ENCODE assay signal across 8 mouse cellular contexts in genomic region chr10:81605974-81606751, GRCm38 (mm10). TPM values are rescaled to one million over a fixed set of nuclear protein-coding genes. Genes with fewer than 3 reads are reported as not detected.
DNase-seq lines count a peak whose midpoint lies in the region; ATAC-seq lines count a peak whose summit lies in the region.

Gene BC025920 (plus strand): TSS chr10:81606270.

- WGBS in heart, embryonic 10.5 days: 1% methylated on average over 39 of the region's 39 CpGs
- under 1% methylated on average over 39 of the region's 39 CpGs for WGBS in kidney, embryonic 15.5 days

- H3K4me1 ChIP-seq in heart, embryonic 10.5 days: peaks cover 22% of the 10 kb centered on the region
- peaks cover 43% of the 10 kb centered on the region for H3K4me1 ChIP-seq in kidney, embryonic 15.5 days

- peak within 1 kb of the TSS; percentile 69 for H3K4me3 ChIP-seq in heart, embryonic 10.5 days
- H3K4me3 ChIP-seq in kidney, embryonic 15.5 days (replicated peaks): peak within 1 kb of the TSS; percentile 56

- H3K27ac ChIP-seq in heart, embryonic 10.5 days: peak within 1 kb of the TSS; percentile 92
- H3K27ac ChIP-seq in kidney, embryonic 15.5 days: peak within 1 kb of the TSS; percentile 96

- peak within 1 kb of the TSS; percentile 53 for H3K9ac ChIP-seq in kidney, embryonic 15.5 days

- no peaks in the 10 kb centered on the region for H3K9me3 ChIP-seq in heart, embryonic 10.5 days
- H3K9me3 ChIP-seq in kidney, embryonic 15.5 days (replicated peaks): peaks cover 4% of the 10 kb centered on the region; the same call in 1 of the 2 replicates

- peak; percentile 94 for ATAC-seq in erythroblast, adult 5-6 weeks (replicated peaks; ENCODE audit: low FRiP score, poor library complexity, severe bottlenecking)
- peak; percentile 86 for ATAC-seq in kidney, embryonic 15.5 days (replicated peaks; ENCODE audit: low FRiP score)
- ATAC-seq in monocyte, adult 5-6 weeks (replicated peaks; ENCODE audit: insufficient number of reproducible peaks, low FRiP score, low TSS enrichment, poor library complexity, severe bottlenecking): peak; percentile 75

- H3K27me3 ChIP-seq in heart, embryonic 10.5 days (ENCODE audit: insufficient read depth, poor library complexity, severe bottlenecking): no peaks in the 10 kb centered on the region
- no peaks in the 10 kb centered on the region for H3K27me3 ChIP-seq in kidney, embryonic 15.5 days

- H3K36me3 ChIP-seq in heart, embryonic 10.5 days: peaks cover 18% of the 10 kb centered on the region; the same call in 1 of the 2 replicates
- H3K36me3 ChIP-seq in kidney, embryonic 15.5 days: no peaks in the 10 kb centered on the region

- peak; percentile 84 to 86 for DNase-seq in B cell, adult 2 months
- peak; percentile 100 for DNase-seq in brain, adult 2 months (ENCODE audit: low read depth, low spot score)
- DNase-seq in heart, embryonic 10.5 days (ENCODE audit: low spot score): peak; percentile 99
- DNase-seq in liver: peak; percentile 97
- peak; percentile 92 to 94 for DNase-seq in spleen, postnatal 4 days (ENCODE audit: low spot score in 2 of 2)

- peak within 1 kb of the TSS; percentile 84 for H3K4me2 ChIP-seq in kidney, embryonic 15.5 days

RNA-seq across cellular contexts. Expression of gene BC025920, which starts in this region (rescaled TPM):
- 2.9 and 6.0 TPM in 2 replicates for total RNA-seq in erythroblast, adult 5-6 weeks (2015; ENCODE audit: low replicate concordance)
- 2.0 and 8.8 TPM in 2 replicates for total RNA-seq in erythroblast, adult 5-6 weeks (2017; ENCODE audit: low replicate concordance)
- 0.95 and 1.4 TPM in 2 replicates for polyA plus RNA-seq in heart, embryonic 10.5 days (2016; fragmentation: Nextera tagmentation; extraction: Ambion mirVana)
- 0.62 and 0.84 TPM in 2 replicates for polyA plus RNA-seq in kidney, embryonic 15.5 days (2015; fragmentation: Nextera tagmentation; extraction: Ambion mirVana)
- 0.75 to 2.4 TPM (median 1.8 TPM) in 3 replicates for total RNA-seq in monocyte, adult 5-6 weeks (2017)

Comparison
In these comparisons a context has a peak if more than half of its experiments do, and no peak if none do; other contexts are left out.
1. Peak in every context shown above with its lines: DNase-seq, ATAC-seq, H3K4me3 ChIP-seq and H3K27ac ChIP-seq.
2. Peak in ATAC-seq, H3K4me3 ChIP-seq, H3K27ac ChIP-seq, H3K9ac ChIP-seq and H3K4me2 ChIP-seq in kidney, embryonic 15.5 days; RNA of the gene not detected or under 1 TPM.